Mouse (Mus musculus) granulocyte monocyte progenitor cell, adult 5-6 weeks (primary cell): Measurements from ENCODE around the gene Abcb10. TPM values are rescaled to one million over a fixed set of nuclear protein-coding genes. Genes with fewer than 3 reads are reported as not detected.
"Not testable (repeated sequence)": the region's sequence is repeated elsewhere in the genome, so short reads cannot be mapped to it uniquely, and the experiment has no call there.

Experiments used
- ATAC-seq: replicated peaks from 2 replicates; pipeline ENCODE4 v1.8.0; 2016; ENCODE audit warnings: mild to moderate bottlenecking, moderate TSS enrichment, inconsistent platforms; ENCODE audit not compliant: poor library complexity, severe bottlenecking
- total RNA-seq, 2 experiments: library from RNA; stranded (forward) in 1 of 2; stranded (reverse) in 1 of 2; fragments of 200-712, 200-1000 nt in 1 of 2; fragments of >200 nt in 1 of 2; fragmentation: Nextera tagmentation in 1 of 2; gene quantifications; 2 replicates each; pipeline ENCODE4 v1.2.3; 2014 to 2017

Gene Abcb10
- total RNA-seq, 2 experiments from 2014 or later = 20.8 to 24.1 TPM

GRCm38 (mm10) chr8:123982291-123982793, 580 bp downstream of the Abcb10 start:
- no peak for ATAC-seq

DNA sequence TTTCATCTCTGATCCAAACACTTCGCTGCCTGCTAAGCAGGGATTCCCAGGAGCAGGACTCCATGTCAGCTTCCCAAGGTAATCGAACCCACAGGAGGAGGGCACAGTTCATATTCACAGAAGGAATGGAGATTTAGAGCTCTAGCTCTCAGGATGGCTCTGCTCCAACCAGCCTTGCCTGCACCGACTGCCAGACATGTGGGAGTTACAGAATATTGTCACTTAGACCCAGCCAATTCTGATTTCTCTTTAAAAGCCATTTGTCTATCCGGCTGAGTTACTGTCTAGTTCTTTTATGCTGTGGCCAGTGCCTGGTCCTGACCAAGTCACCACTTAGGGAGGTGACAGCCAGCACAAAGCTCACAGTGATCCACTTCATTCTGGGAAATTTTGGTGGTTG, 1.2 kb downstream of the Abcb10 start:
- no peak for ATAC-seq

DNA sequence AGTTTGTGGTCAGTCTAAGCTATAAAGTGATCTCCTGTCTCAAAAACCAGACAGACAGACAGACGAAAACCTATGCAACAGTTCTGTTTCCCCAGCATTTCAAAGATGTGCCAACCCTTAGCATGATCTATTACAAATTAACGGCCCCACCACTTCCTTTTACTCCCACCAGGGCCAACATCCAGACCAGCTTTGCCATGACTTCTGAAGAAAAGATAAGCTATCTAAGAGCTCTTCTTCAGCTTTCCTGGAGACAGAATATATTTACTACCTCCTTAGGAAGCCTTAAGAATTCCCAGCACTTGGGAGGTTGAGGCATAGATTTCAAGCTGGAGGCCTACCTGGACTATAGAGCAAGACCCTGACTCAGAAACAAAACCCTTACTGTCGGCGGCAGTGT, 2.7 kb downstream of the Abcb10 start:
- peak; percentile 39 for ATAC-seq

- ATAC-seq = no peak
These were observed 4.0 kb downstream of the Abcb10 start for GRCm38 (mm10) chr8:123978926-123979325.

DNA sequence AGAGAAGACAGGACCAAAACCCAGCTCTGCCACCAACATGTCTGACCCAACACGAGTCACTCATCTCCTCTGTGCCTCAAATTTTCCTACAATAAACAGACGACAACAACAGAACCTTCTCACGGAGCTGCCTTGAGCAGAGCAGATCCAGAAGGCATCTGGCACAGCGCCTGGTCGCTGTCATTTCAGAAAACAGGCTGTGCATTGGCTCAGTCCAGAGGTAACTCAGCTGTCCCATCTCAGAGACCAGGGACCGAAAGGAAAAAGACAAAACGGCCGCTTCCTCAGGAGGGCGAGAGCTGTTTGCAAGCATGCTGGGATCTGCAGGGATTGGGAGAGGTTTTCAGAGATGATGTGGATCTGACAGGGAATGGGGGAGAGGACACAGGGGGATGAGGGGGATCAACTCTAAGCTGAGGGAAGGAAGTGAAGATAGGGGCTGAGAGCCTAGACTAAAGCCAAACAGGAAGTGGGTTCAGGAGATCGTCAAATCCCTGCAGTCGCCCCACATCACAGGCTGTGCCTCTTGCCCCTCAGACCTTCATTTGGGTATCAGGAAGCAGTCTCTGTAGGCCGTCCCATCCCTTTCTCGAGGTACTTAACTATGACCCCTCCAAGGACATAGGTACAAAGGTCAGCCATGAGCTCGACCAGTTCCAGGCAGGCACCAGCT, 4.6 kb downstream of the Abcb10 start:
- peak; percentile 9 for ATAC-seq

- no peak for ATAC-seq
These were observed 5.4 kb downstream of the Abcb10 start for GRCm38 (mm10) chr8:123977499-123977898.

DNA sequence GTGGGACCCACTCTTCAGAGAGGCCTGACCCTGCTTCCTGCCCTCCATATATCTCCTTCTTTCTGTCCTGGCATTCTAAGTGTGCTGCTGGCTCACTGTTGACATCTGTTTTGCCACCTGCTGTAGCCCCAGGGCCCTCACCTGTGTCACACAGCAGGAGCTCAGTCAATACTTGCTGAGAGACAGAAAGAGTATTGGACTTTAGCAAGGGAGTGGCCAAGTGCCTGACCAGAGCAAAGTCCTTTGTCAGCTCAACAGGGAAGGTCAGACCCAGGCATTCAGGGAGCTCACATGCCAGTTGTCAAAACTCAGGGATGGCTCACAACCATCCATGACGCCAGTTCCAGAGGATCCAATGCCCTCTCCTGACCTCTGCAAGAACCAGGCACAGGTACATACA, 9.4 kb downstream of the Abcb10 start:
- ATAC-seq = no peak

DNA sequence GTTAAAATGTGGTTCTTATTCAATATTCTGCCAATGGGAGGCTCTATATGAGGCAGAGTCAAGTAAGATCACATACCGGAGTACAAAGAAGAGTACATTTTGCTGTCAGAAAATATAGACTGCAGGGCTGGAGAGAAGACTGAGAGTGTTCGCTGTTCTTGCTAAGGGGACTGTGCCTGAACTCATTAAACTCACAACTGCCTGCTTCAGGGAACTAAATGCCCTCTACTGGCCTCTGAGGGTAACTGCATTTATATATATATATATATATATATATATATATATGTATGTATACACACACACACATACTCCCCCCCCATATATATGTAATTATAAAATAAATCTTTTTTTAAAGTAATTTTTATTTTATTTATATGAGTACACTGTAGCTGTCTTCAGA, 16.0 kb downstream of the Abcb10 start:
- ATAC-seq = peak; percentile 53; the same call in 1 of the 2 replicates

- ATAC-seq = no peak
These were observed 21.6 kb downstream of the Abcb10 start for GRCm38 (mm10) chr8:123961371-123961770.

DNA sequence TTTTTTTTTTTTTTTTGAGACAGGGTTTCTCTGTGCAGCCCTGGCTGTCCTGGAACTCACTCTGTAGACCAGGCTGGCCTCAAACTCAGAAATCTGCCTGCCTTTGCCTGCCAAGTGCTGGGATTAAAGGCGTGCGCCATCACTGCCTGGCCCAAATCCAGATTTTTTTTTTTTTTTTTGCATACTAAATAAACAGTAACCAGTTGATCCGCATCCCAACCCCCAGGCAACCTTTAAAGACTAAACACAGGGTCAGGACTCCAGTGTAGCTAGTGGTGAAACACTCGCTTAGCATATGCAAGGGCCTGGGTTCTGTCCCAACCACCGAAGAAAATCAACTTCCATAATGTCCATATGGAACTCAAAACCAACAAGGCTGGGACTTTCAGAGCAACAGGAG, 22.4 kb downstream of the Abcb10 start:
- ATAC-seq = not testable (repeated sequence)

DNA sequence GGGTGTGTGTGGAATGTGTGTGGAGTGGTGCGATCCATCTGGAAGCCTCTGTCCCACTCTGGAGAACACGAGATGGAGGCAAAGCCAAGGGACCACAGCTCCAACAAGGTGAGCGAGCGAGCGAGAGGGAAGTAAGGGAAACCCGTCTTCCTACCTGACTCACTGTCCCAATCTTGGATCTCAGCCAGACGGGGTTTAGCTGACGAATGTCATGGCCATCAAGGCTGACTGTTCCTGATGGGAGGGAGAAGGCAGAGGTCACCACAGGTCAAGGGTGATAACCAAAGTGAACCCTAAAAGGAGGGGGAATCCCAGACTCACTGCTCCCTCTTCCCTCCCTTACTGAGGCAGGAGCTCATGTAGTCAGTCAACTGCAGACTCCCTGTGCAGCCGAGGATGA, 22.9 kb downstream of the Abcb10 start:
- no peak for ATAC-seq

- ATAC-seq = peak; percentile 44
These were observed 23.4 kb downstream of the Abcb10 start for GRCm38 (mm10) chr8:123959473-123959872.

DNA sequence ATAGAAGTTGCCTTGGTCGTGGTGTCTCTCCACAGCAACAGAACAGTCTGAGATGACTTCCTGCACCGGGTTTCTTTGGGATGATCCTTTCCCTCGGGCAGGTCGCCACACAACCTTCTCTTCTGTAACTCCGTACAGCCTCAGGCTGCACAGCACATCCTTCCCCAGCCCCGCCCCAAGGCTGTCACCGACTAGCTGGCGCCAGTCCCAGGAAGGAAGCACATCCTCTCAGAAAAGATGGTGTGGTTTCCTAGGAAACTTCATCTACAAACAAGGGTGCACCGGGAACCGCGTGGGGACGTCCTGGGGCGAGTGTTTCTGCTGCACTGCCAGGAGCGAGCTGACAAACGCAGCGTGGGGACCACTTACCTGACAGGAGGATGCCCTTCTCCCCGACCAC, 24.8 kb downstream of the Abcb10 start:
- ATAC-seq = no peak

GRCm38 (mm10) chr8:123954246-123954645, 28.7 kb downstream of the Abcb10 start:
- no peak for ATAC-seq

DNA sequence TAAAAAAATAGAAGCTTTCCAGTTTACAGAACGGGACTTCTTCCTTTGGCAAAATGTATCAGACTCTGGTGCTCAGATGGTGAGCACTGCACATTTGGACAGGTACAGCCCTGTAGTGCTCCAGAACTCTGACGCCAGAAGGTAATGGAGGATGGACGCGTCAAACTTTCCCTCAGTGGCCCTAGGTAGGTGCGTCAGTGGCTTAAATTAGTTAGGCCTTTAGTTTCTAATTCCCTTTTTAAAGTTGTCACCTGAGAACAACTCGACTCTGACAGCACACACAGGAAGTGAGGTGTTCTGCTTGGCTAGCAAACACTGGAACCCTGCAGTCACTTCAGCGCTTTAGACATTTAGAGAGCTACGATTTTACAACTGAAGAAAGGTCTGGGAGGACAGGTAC, 29.2 kb downstream of the Abcb10 start:
- no peak for ATAC-seq

DNA sequence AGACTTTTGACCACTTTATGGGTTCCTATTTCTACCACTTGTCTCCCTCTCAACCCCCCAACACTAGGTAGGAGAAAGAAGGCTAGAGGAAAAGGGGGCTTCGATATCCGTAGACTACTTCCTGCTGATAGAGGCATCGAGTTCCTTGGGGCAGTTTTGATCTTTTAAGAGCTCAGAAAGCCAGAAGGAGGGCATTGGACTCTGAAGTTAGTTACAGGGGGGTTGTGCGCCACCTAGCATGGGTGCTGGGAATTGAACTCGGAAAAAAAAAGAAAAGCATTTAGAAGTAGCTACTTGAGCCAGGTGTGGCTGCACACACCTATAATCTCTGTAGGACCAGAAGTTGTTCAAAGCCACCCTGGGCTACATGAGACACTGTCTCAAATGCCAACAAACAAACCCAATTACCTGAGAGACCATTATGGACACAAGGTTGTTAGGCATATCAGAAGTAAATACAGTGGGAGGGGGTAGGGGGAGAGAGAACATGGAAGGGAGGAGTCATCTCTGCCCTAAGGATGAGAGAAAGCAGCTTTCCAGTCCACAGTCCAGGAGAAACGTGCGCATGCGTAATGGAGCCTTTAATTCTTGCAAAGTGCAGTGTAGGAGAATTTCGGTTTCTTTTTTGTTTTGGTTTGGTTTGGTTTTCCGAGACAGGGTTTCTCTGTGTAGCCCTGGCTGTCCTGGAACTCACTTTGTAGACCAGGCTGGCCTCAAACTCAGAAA, 32.7 kb downstream of the Abcb10 start:
- peak; percentile 37 for ATAC-seq

GRCm38 (mm10) chr8:123949686-123949986, 33.3 kb downstream of the Abcb10 start:
- no peak for ATAC-seq

- peak; percentile 96 for ATAC-seq
These were observed 33.8 kb downstream of the Abcb10 start, which contains the start of gene Nup133 for GRCm38 (mm10) chr8:123948942-123949685. Nup133 (minus strand) TSS chr8:123949265.

DNA sequence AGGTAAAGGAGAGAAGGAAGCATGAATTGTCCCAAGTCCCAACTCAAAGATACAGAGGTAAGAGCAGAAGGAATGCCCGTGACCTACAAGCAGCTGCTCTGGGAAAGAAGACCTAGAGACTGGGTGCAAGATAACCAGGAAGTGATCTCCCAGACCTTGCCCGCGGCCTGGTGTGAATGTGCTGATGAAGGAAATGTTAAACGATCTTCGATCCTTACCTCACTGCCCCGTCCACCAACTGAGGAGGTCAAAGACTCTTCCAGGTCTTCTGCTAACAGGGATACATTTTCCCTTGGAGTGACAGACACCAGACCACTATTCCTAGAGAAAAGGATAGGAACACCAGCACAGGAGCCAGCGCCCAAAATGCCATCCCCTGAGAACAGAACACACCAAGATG, 53.9 kb downstream of the Abcb10 start:
- no peak for ATAC-seq

- ATAC-seq = no peak
These were observed 57.3 kb downstream of the Abcb10 start for GRCm38 (mm10) chr8:123925671-123926070.

DNA sequence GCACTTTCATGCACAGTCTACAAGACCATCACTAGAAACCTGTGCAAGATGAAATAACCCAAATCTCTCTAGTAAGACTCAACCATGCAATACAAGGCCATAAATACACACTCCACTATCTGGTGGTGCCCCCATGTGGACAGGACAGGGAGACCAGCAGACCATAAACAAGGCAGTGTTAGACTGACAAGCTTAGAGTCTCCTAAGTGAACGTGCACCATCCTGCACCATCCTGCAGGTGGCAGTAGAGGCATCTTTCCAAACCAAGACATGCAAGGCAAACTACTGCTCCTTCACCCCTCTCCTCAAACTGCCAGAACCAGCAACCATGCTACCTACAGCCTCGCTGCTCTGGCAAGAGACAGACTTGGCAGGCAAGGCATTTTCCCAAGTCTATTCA, 58.2 kb downstream of the Abcb10 start:
- peak; percentile 95 for ATAC-seq
